Mouse (Mus musculus): Measurements from ENCODE around the gene Cyp2j8.

Gene Cyp2j8

DNA sequence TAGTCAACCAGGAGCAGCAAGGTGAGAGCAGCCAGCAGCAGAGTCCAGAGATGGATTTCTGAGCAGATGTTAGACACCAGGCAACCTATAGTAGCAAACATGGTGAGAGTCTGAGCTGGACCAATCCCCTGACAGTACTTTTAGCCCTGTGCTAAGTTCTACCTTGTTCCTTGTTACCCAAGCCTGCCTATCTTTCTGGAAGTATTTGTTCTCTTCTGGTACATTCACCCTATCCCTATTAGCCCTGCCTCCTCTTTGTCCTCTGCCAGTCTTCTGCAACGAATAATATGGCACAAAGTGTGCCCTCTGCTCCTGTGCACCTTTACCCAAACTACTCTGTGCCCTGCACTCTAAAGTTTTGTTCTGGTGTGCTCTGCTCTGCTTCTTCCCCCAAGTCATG is at the start of gene Cyp2j8:
Gene Cyp2j8, minus strand, starts transcription at position 101 of the 400 bp plus-strand sequence.
- no peak for TF ChIP-seq GATA4 (IDR thresholded peaks at IDR 0.05; ENCODE audit: insufficient replicate concordance, low read length)

DNA sequence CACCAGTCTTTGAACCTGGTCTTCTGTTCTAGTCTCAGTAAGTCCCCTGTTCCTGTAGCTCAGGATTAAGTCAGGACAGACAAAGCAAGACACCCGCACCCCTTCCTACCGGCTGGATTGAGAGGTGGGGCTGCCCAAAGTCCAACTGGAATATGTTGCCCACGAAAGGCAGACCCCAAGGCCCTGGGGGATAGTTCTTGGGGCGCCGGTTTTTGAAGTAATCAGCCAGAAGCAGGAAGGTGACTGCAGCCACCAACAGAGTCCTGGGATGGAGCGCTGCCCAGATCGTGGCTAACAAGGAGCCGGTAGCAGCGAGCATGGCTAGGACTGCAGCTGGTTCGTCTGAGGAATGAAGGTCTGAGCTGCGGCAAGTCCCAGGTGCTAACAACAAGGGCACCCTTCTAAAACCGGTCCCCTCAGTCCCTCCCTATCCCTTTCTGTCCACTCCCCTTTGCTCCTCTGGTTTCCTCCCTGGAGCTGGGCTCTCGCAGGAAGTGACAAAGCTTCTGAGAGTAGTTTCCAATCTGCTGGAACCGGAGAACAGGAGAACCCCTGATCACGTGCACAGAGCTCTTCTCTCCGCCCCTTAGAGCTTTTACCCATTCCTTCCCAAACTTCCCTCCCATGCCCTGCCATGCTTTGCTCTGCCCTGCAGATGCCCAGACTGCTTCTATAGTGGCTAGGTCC is 46.1 kb upstream of the Cyp2j8 start, which contains the start of gene Cyp2j6:
Gene Cyp2j6, minus strand, starts transcription at position 529 of the 687 bp plus-strand sequence.
- TF ChIP-seq GATA4 (IDR thresholded peaks at IDR 0.05; ENCODE audit: insufficient replicate concordance, low read length): peak; percentile 40; the same call in 1 of the 2 replicates

DNA sequence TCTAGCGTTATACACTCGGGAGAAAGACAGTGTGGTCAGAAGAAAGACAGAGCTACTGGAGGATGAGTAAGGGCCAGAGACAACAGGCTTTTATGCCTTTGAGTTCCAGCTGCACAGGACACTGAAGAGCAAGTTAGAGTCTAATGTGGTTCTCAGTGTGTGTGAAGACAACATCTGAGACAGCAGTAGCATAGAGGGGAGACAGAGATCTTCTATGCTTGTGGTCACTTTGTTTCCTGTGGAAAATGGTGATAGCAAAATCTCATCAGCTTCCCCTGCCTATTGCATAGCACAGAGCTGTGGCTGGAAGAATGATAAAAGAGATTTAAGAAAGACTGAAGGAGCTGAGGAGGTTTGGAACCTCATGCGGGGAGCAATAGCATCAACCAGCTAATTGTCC is 44.4 kb upstream of the Cyp2j8 start:
- TF ChIP-seq GATA4 (IDR thresholded peaks at IDR 0.05; ENCODE audit: insufficient replicate concordance, low read length): no peak

DNA sequence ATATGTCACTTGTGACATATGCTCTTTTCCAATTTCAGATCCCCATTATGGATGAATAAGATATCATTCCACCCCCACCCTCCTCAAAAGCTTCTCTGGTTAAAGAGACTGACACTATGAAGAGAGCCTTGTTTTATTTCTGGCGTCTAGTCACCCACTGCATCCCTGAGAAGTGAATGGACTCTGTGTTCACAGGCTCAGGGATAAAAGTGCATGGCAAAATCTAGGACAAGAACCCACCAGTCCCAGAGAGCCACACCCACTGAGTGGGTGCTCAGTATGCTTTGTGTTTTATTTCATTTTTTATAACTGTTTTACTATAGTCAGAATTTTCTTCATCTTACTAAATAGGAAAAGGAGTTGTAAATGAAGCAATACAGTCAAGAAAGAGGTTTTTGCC is 38.8 kb upstream of the Cyp2j8 start:
- TF ChIP-seq GATA4 (IDR thresholded peaks at IDR 0.05; ENCODE audit: insufficient replicate concordance, low read length): no peak

DNA sequence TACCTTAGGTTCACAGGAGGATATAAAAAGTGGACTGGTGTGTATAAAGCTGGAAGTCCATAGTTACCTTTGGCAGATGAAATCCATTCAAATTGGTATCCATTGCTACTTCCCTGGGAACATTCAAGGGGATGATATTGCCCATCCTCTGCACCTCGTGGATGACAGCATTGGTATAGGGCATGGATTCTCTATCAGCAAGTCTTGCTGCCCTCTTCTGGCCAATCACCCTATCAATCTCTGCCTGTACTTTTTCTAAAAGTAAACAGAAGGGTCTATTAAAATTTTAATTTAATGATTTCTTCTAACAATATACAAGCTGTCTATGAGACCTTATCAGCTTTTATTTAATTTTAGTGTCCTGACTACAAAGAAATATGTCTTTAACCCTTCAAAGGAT is 18.6 kb upstream of the Cyp2j8 start:
- no peak for TF ChIP-seq GATA4 (IDR thresholded peaks at IDR 0.05; ENCODE audit: insufficient replicate concordance, low read length)

DNA sequence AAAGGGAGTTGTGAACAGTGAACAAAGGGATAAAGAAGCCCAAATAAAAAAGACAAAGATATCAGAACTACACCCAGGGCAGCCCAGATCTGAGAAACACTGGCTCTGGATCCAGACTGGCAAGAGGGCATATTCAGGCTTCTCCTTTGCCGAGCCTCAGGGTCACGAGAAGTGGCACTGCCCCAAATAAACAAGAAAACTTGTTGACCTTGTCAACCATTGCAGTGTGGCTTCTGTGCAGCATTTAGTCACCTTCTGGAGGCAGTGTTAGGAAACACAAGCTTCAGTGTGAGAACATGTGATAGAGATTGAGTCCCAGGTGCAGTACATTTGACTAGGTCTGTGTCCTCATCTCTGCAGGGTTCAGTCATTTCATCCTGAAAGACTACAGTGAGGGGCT is 15.1 kb upstream of the Cyp2j8 start:
- TF ChIP-seq GATA4 (IDR thresholded peaks at IDR 0.05; ENCODE audit: insufficient replicate concordance, low read length): no peak

DNA sequence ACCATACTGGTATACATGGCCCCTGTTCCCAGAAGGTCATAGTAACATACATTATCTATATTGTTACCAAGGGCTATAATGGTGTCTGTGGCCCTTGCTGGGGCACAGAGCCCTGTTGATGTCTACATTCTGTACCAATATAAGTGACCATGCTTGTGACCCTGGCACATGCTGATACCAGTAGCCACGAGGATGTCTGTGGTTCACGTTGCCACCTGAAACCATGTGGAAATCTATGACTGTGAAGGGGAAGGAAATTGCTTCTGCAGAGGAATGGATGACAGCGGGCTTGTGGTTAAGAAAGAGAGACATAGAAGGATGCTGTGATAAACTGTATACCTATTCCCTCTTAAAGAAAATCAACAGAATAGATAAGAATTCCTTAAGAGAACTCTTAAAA is 2.9 kb upstream of the Cyp2j8 start:
- TF ChIP-seq GATA4 (IDR thresholded peaks at IDR 0.05; ENCODE audit: insufficient replicate concordance, low read length): no peak

All from liver, adult (tissue).